Comparison of ENCODE assay signal across 8 mouse cellular contexts in the genomic region with DNA sequence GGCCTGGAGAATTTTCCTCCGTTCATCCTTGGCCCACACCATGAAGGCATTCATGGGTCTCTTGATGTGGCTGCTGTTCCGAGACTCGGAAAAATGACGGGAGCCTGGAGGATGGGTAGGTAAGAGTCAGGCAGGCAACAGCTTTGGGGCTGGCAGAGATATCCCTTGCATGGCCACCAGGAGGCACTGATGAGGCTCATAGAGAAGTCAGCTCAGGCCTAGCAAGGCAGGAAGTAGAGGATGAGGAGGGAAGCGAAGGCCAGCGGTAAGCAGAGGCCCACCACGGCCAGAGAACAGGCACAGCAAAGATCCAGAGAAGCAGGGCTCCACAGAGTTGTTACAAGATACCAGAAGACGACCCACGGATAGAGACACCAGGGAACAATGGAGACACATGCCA. TPM values are rescaled to one million over a fixed set of nuclear protein-coding genes. Genes with fewer than 3 reads are reported as not detected.
A peak's percentile ranks its signal among the peaks of the same experiment; 100 is the strongest.
DNase-seq lines count a peak whose midpoint lies in the region; ATAC-seq lines count a peak whose summit lies in the region.

No protein-coding gene starts in this region.

- no peak overlapping the region for H3K4me3 ChIP-seq in forebrain, embryonic 16.5 days (replicated peaks; ENCODE audit: low read length)

- 31% methylated on average over 9 of the region's 9 CpGs for WGBS in forebrain, embryonic 16.5 days

- intact Hi-C loops in heart, postnatal 25 days (cut with DNase I), result loop anchor here (1.0 to 2.0 kb wide), 3 partner anchors 37 to 225 kb away; a partner anchor contains a TSS

- peaks cover 6% of the 10 kb centered on the region; the same call in 1 of the 2 replicates for H3K4me1 ChIP-seq in forebrain, embryonic 16.5 days (replicated peaks; ENCODE audit: control insufficient read depth, insufficient read depth, low read length)

- peak; percentile 96 for DNase-seq in heart, adult 11 months
- no peak for DNase-seq in heart, postnatal 25 days (ENCODE audit: low spot score)
- DNase-seq in c-Kit-positive CD71-negative TER-119-negative erythroid progenitor cells, embryonic 14.5 days (ENCODE audit: low read depth), result peak; percentile 62
- DNase-seq in left cerebral cortex, adult 11 months (ENCODE audit: low spot score), result peak; percentile 55
- peak; percentile 47 for DNase-seq in spleen, adult 12 weeks (ENCODE audit: low spot score)

- H3K27me3 ChIP-seq in forebrain, embryonic 16.5 days (replicated peaks; ENCODE audit: control insufficient read depth, insufficient read depth, low read length), result no peaks in the 10 kb centered on the region

- H3K36me3 ChIP-seq in forebrain, embryonic 16.5 days (ENCODE audit: control insufficient read depth, insufficient read depth), result no peaks in the 10 kb centered on the region

- peak overlapping the region; percentile 6; the same call in 1 of the 2 replicates for H3K4me2 ChIP-seq in forebrain, embryonic 16.5 days (ENCODE audit: low read length)

- no peaks in the 10 kb centered on the region for H3K9me3 ChIP-seq in forebrain, embryonic 16.5 days (ENCODE audit: control insufficient read depth, low read length)

- peak; percentile 45 for ATAC-seq in forebrain, embryonic 16.5 days
- ATAC-seq in hematopoietic stem cell, adult 5-6 weeks (replicated peaks in 1 of 2; ENCODE audit: insufficient read depth in 1 of 2, low FRiP score in 2 of 2, low TSS enrichment in 1 of 2, low read depth in 1 of 2, poor library complexity in 2 of 2, severe bottlenecking in 2 of 2), result peak; percentile 69 to 77; a peak in 3 of 4 replicates
- peak; percentile 84 for ATAC-seq in megakaryocyte, adult 5-6 weeks (ENCODE audit: poor library complexity, severe bottlenecking)

- H3K9ac ChIP-seq in forebrain, embryonic 16.5 days (replicated peaks; ENCODE audit: low read depth, low read length), result peak overlapping the region; percentile 43

- H3K27ac ChIP-seq in forebrain, embryonic 16.5 days (ENCODE audit: low read length), result no peak overlapping the region

RNA-seq across cellular contexts. Expression of a gene that starts 22.1 kb away (rescaled TPM):
- under 1 TPM; 0.45 to 0.57 TPM for total RNA-seq in heart, postnatal 25 days (2021)
- polyA plus RNA-seq in forebrain, embryonic 16.5 days (2015; fragmentation: Nextera tagmentation; extraction: Ambion mirVana), result 4.5 and 9.5 TPM in 2 replicates
- not detected in 2 replicates for total RNA-seq in hematopoietic stem cell, adult 5-6 weeks (2017)
- not detected in 2 replicates for total RNA-seq in megakaryocyte, adult 5-6 weeks (2015)
- not detected in 2 replicates for total RNA-seq in megakaryocyte, adult 5-6 weeks (2017)

RNA-seq across cellular contexts. Expression of a gene that starts 35.2 kb away (rescaled TPM):
- under 1 TPM; 0.21 to 0.28 TPM for total RNA-seq in heart, postnatal 25 days (2021)
- 0.30 TPM in 1 of 2 replicates, not detected in the other for polyA plus RNA-seq in forebrain, embryonic 16.5 days (2015; fragmentation: Nextera tagmentation; extraction: Ambion mirVana)
- not detected in 2 replicates for total RNA-seq in hematopoietic stem cell, adult 5-6 weeks (2017)
- not detected in 2 replicates for total RNA-seq in megakaryocyte, adult 5-6 weeks (2015)
- total RNA-seq in megakaryocyte, adult 5-6 weeks (2017), result not detected in 2 replicates

RNA-seq across cellular contexts. Expression of a gene that starts 38.7 kb away (rescaled TPM):
- 10 to 100 TPM; 15.2 to 19.9 TPM for total RNA-seq in heart, postnatal 25 days (2021)
- 3.6 and 4.4 TPM in 2 replicates for polyA plus RNA-seq in forebrain, embryonic 16.5 days (2015; fragmentation: Nextera tagmentation; extraction: Ambion mirVana)
- total RNA-seq in hematopoietic stem cell, adult 5-6 weeks (2017), result 1.9 and 4.1 TPM in 2 replicates
- 0.76 and 1.3 TPM in 2 replicates for total RNA-seq in megakaryocyte, adult 5-6 weeks (2015)
- total RNA-seq in megakaryocyte, adult 5-6 weeks (2017), result 0.24 and 0.70 TPM in 2 replicates
